ENCODE assay signal across 9 mouse cellular contexts in genomic region chr11:101589444-101589843, GRCm38 (mm10). TPM values are rescaled to one million over a fixed set of nuclear protein-coding genes. Genes with fewer than 3 reads are reported as not detected.
DNase-seq lines count a peak whose midpoint lies in the region; ATAC-seq and TF ChIP-seq lines count a peak whose summit lies in the region.
"Had no signal": no experiment of that assay in that cellular context is flagged by ENCODE, and none has a peak within 500 bp of the region (broad histone marks: within the 10 kb centered on the region; RNA-seq: fewer than 3 reads in every experiment).

No protein-coding gene starts in this region.

- peak; percentile 73 for DNase-seq in forebrain, embryonic 11.5 days (ENCODE audit: low spot score)
- DNase-seq in 416B (ENCODE audit: low read depth): peak; percentile 81
- DNase-seq in adrenal gland, postnatal 14 days: peak; percentile 72
- peak; percentile 73 for DNase-seq in embryonic facial prominence, embryonic 11.5 days (ENCODE audit: low spot score)
- DNase-seq in kidney, postnatal 10 days: peak; percentile 80
- peak; percentile 54 for DNase-seq in lung, adult 2 months

- no peaks in the 10 kb centered on the region for H3K9me3 ChIP-seq in forebrain, embryonic 11.5 days (ENCODE audit: control insufficient read depth, low read length)
- no peaks in the 10 kb centered on the region for H3K9me3 ChIP-seq in forebrain, embryonic 12.5 days
- no peaks in the 10 kb centered on the region for H3K9me3 ChIP-seq in embryonic facial prominence, embryonic 11.5 days (replicated peaks; ENCODE audit: control insufficient read depth, low read length)

- H3K36me3 ChIP-seq in forebrain, embryonic 11.5 days (ENCODE audit: control insufficient read depth, insufficient read depth, low read length): no peaks in the 10 kb centered on the region
- H3K36me3 ChIP-seq in forebrain, embryonic 12.5 days (replicated peaks): no peaks in the 10 kb centered on the region
- H3K36me3 ChIP-seq in embryonic facial prominence, embryonic 11.5 days (replicated peaks; ENCODE audit: control insufficient read depth, insufficient read depth, low read depth, low read length): no peaks in the 10 kb centered on the region
- H3K36me3 ChIP-seq in small intestine, adult 2 months (ENCODE audit: control insufficient read depth, insufficient read depth, low read length): peaks cover 31% of the 10 kb centered on the region

- no peak for TF ChIP-seq POLR2A in lung, adult 2 months (IDR thresholded peaks at IDR 0.05; ENCODE audit: borderline replicate concordance, extremely low read depth, low read depth, low read length)
- TF ChIP-seq POLR2A in small intestine, adult 2 months (IDR thresholded peaks at IDR 0.05; ENCODE audit: low read depth, low read length): no peak

- no peak overlapping the region for H3K27ac ChIP-seq in forebrain, embryonic 11.5 days (ENCODE audit: low read depth, low read length)
- no peak overlapping the region for H3K27ac ChIP-seq in forebrain, embryonic 12.5 days
- H3K27ac ChIP-seq in embryonic facial prominence, embryonic 11.5 days (replicated peaks; ENCODE audit: low read depth, low read length): no peak overlapping the region
- H3K27ac ChIP-seq in small intestine, adult 2 months (ENCODE audit: insufficient read depth, low read depth, low read length): peak overlapping the region; percentile 83

- H3K4me1 ChIP-seq in forebrain, embryonic 11.5 days (replicated peaks; ENCODE audit: control insufficient read depth, insufficient read depth, low read length): no peaks in the 10 kb centered on the region
- H3K4me1 ChIP-seq in forebrain, embryonic 12.5 days: no peaks in the 10 kb centered on the region
- H3K4me1 ChIP-seq in embryonic facial prominence, embryonic 11.5 days (ENCODE audit: control insufficient read depth, insufficient read depth, low read length): no peaks in the 10 kb centered on the region
- H3K4me1 ChIP-seq in lung, adult 2 months (ENCODE audit: control insufficient read depth, insufficient read depth, low read length): no peaks in the 10 kb centered on the region
- peaks cover 16% of the 10 kb centered on the region for H3K4me1 ChIP-seq in small intestine, adult 2 months (ENCODE audit: control insufficient read depth, insufficient read depth, insufficient read length, low read length)

- H3K4me2 ChIP-seq in forebrain, embryonic 11.5 days (ENCODE audit: low read depth, low read length, severe bottlenecking): no peak overlapping the region
- no peak overlapping the region for H3K4me2 ChIP-seq in forebrain, embryonic 12.5 days
- no peak overlapping the region for H3K4me2 ChIP-seq in embryonic facial prominence, embryonic 11.5 days (ENCODE audit: low read depth, low read length)

- peak; percentile 78 for TF ChIP-seq CTCF in lung, adult 2 months (IDR thresholded peaks at IDR 0.05; ENCODE audit: insufficient read depth, low read length)
- peak; percentile 82; the same call in 1 of the 2 replicates for TF ChIP-seq CTCF in small intestine, adult 2 months (IDR thresholded peaks at IDR 0.05; ENCODE audit: extremely low read depth, insufficient read length, insufficient replicate concordance, low read depth, low read length)

- ATAC-seq in forebrain, embryonic 11.5 days (replicated peaks; ENCODE audit: low FRiP score): no peak
- no peak for ATAC-seq in forebrain, embryonic 12.5 days (ENCODE audit: low FRiP score)
- no peak for ATAC-seq in embryonic facial prominence, embryonic 11.5 days (replicated peaks; ENCODE audit: insufficient number of reproducible peaks, low FRiP score, low TSS enrichment, low read depth)

- no peaks in the 10 kb centered on the region for H3K27me3 ChIP-seq in forebrain, embryonic 11.5 days (ENCODE audit: control insufficient read depth, insufficient read depth, low read length)
- H3K27me3 ChIP-seq in forebrain, embryonic 12.5 days: no peaks in the 10 kb centered on the region
- no peaks in the 10 kb centered on the region for H3K27me3 ChIP-seq in embryonic facial prominence, embryonic 11.5 days (ENCODE audit: control insufficient read depth, insufficient read depth, low read length)
- no peaks in the 10 kb centered on the region for H3K27me3 ChIP-seq in small intestine, adult 2 months (ENCODE audit: control insufficient read depth, insufficient read depth, low read length)

- no peak overlapping the region for H3K4me3 ChIP-seq in forebrain, embryonic 11.5 days (ENCODE audit: low read depth, low read length)
- no peak overlapping the region for H3K4me3 ChIP-seq in forebrain, embryonic 12.5 days (replicated peaks)
- H3K4me3 ChIP-seq in embryonic facial prominence, embryonic 11.5 days (ENCODE audit: low read depth, low read length): no peak overlapping the region
- H3K4me3 ChIP-seq in lung, adult 2 months (replicated peaks; ENCODE audit: extremely low read depth, low read depth, low read length): no peak overlapping the region
- no peak overlapping the region for H3K4me3 ChIP-seq in small intestine, adult 2 months (ENCODE audit: low read depth, low read length)

- 31% methylated on average over 5 of the region's 5 CpGs for WGBS in forebrain, embryonic 11.5 days
- WGBS in forebrain, embryonic 12.5 days: 27% methylated on average over 5 of the region's 5 CpGs
- 32% methylated on average over 5 of the region's 5 CpGs for WGBS in embryonic facial prominence, embryonic 11.5 days
- 26% methylated on average over 5 of the region's 5 CpGs for WGBS in lung, adult 2 months
- WGBS in small intestine, adult 2 months: 10% methylated on average over 5 of the region's 5 CpGs

- H3K9ac ChIP-seq in forebrain, embryonic 11.5 days (ENCODE audit: low read length): no peak overlapping the region
- H3K9ac ChIP-seq in forebrain, embryonic 12.5 days: no peak overlapping the region
- H3K9ac ChIP-seq in embryonic facial prominence, embryonic 11.5 days (replicated peaks; ENCODE audit: low read length): no peak overlapping the region

RNA-seq across cellular contexts. Expression of gene Tmem106a, which starts 7.4 kb away (rescaled TPM):
- polyA plus RNA-seq in forebrain, embryonic 11.5 days (2014; fragmentation: Nextera tagmentation; extraction: Ambion mirVana): 3.0 and 3.3 TPM in 2 replicates
- polyA plus RNA-seq in forebrain, embryonic 12.5 days (2016; fragmentation: Nextera tagmentation; extraction: Ambion mirVana): 1.8 and 3.0 TPM in 2 replicates
- total RNA-seq in adrenal gland, postnatal 14 days (2021): 9.6 and 11.0 TPM in 2 replicates
- polyA plus RNA-seq in embryonic facial prominence, embryonic 11.5 days (2014; fragmentation: Nextera tagmentation; extraction: Ambion mirVana): 2.0 and 2.4 TPM in 2 replicates
- polyA plus RNA-seq in lung, adult 2 months (2012; rRNA removed): 32.1 and 41.1 TPM in 2 replicates
- polyA plus RNA-seq in small intestine, adult 2 months (2012; rRNA removed): 57.2 and 171 TPM in 2 replicates

RNA-seq across cellular contexts. Expression of gene Gm11634, which starts 9.6 kb away (rescaled TPM):
- 0.44 TPM in 1 of 2 replicates, not detected in the other for polyA plus RNA-seq in forebrain, embryonic 11.5 days (2014; fragmentation: Nextera tagmentation; extraction: Ambion mirVana)
- not detected in 2 replicates for polyA plus RNA-seq in forebrain, embryonic 12.5 days (2016; fragmentation: Nextera tagmentation; extraction: Ambion mirVana)
- total RNA-seq in adrenal gland, postnatal 14 days (2021): not detected in 2 replicates
- not detected in 2 replicates for polyA plus RNA-seq in embryonic facial prominence, embryonic 11.5 days (2014; fragmentation: Nextera tagmentation; extraction: Ambion mirVana)
- not detected in 2 replicates for polyA plus RNA-seq in lung, adult 2 months (2012; rRNA removed)
- not detected in 2 replicates for polyA plus RNA-seq in small intestine, adult 2 months (2012; rRNA removed)
- total RNA-seq: layer of hippocampus, postnatal 25 days had no signal

RNA-seq across cellular contexts. Expression of gene Nbr1, which starts 37.5 kb away (rescaled TPM):
- polyA plus RNA-seq in forebrain, embryonic 11.5 days (2014; fragmentation: Nextera tagmentation; extraction: Ambion mirVana): 96.0 and 97.1 TPM in 2 replicates
- polyA plus RNA-seq in forebrain, embryonic 12.5 days (2016; fragmentation: Nextera tagmentation; extraction: Ambion mirVana): 118 and 134 TPM in 2 replicates
- total RNA-seq in adrenal gland, postnatal 14 days (2021): 128 and 130 TPM in 2 replicates
- polyA plus RNA-seq in embryonic facial prominence, embryonic 11.5 days (2014; fragmentation: Nextera tagmentation; extraction: Ambion mirVana): 69.2 and 74.1 TPM in 2 replicates
- 100 and 116 TPM in 2 replicates for polyA plus RNA-seq in lung, adult 2 months (2012; rRNA removed)
- 47.4 and 116 TPM in 2 replicates for polyA plus RNA-seq in small intestine, adult 2 months (2012; rRNA removed)

RNA-seq across cellular contexts. Expression of gene Rdm1, which starts 37.6 kb away (rescaled TPM):
- polyA plus RNA-seq in forebrain, embryonic 11.5 days (2014; fragmentation: Nextera tagmentation; extraction: Ambion mirVana): 45.6 and 50.7 TPM in 2 replicates
- polyA plus RNA-seq in forebrain, embryonic 12.5 days (2016; fragmentation: Nextera tagmentation; extraction: Ambion mirVana): 50.9 and 58.5 TPM in 2 replicates
- 22.9 and 26.6 TPM in 2 replicates for total RNA-seq in adrenal gland, postnatal 14 days (2021)
- 37.3 and 43.0 TPM in 2 replicates for polyA plus RNA-seq in embryonic facial prominence, embryonic 11.5 days (2014; fragmentation: Nextera tagmentation; extraction: Ambion mirVana)
- 21.8 and 26.9 TPM in 2 replicates for polyA plus RNA-seq in lung, adult 2 months (2012; rRNA removed)
- 6.3 and 12.4 TPM in 2 replicates for polyA plus RNA-seq in small intestine, adult 2 months (2012; rRNA removed)

RNA-seq across cellular contexts. Expression of gene Brca1, which starts 37.7 kb away (rescaled TPM):
- 27.8 and 32.1 TPM in 2 replicates for polyA plus RNA-seq in forebrain, embryonic 11.5 days (2014; fragmentation: Nextera tagmentation; extraction: Ambion mirVana)
- 24.3 TPM in 2 replicates for polyA plus RNA-seq in forebrain, embryonic 12.5 days (2016; fragmentation: Nextera tagmentation; extraction: Ambion mirVana)
- total RNA-seq in adrenal gland, postnatal 14 days (2021): 4.9 and 6.6 TPM in 2 replicates
- 21.4 and 24.7 TPM in 2 replicates for polyA plus RNA-seq in embryonic facial prominence, embryonic 11.5 days (2014; fragmentation: Nextera tagmentation; extraction: Ambion mirVana)
- polyA plus RNA-seq in lung, adult 2 months (2012; rRNA removed): 0.25 and 0.28 TPM in 2 replicates
- polyA plus RNA-seq in small intestine, adult 2 months (2012; rRNA removed): 0.24 and 1.0 TPM in 2 replicates
